Mouse (Mus musculus): ENCODE measurements at regions not wholly inside any gene's neighbourhood (a gene's known extent, or its start where the extent isn't known, plus 50 kb on each side); places are given as distances from the start of the nearest gene placed in this dataset.
A peak's percentile ranks its signal among the peaks of the same experiment; 100 is the strongest.

- ATAC-seq (ENCODE audit: insufficient number of reproducible peaks, insufficient read depth, low FRiP score, low read depth): no peak
- Histone ChIP-seq H3K4me3 (ENCODE audit: control insufficient read depth in 1 of 2, insufficient read depth in 1 of 2, low read depth in 1 of 2, low read length in 2 of 2) (no peak overlapping the region), H3K27ac (replicated peaks in 1 of 2; ENCODE audit: control insufficient read depth in 1 of 2, insufficient read depth in 1 of 2, low read depth in 2 of 2, low read length in 2 of 2) (no peak overlapping the region), H3K36me3 (ENCODE audit: control insufficient read depth, insufficient read depth, low read length) (no peaks in the 10 kb centered on the region), H3K9ac (ENCODE audit: low read length) (no peak overlapping the region), H3K9me3 (ENCODE audit: control insufficient read depth, low read length) (no peaks in the 10 kb centered on the region), H3K4me1 (ENCODE audit: control insufficient read depth in 2 of 2, insufficient read depth in 2 of 2, low read length in 2 of 2) (peaks cover 0 to 14% of the 10 kb centered on the region in 2 experiments; a peak in 2 of 4 replicates), H3K4me2 (ENCODE audit: low read length) (no peak overlapping the region; the same call in 1 of the 2 replicates), H3K27me3 (ENCODE audit: control insufficient read depth, insufficient read depth, low read length) (no peaks in the 10 kb centered on the region)
- WGBS: 15% methylated on average over 5 of the region's 5 CpGs
Measured at GRCm38 (mm10) chr17:61960837-61961236, 920.3 kb downstream of the Efna5 start.

- no peaks in the 10 kb centered on the region for H3K36me3 ChIP-seq (ENCODE audit: control insufficient read depth, insufficient read depth, low read length)
- H3K4me2 ChIP-seq (ENCODE audit: low read length): no peak overlapping the region
- ATAC-seq (ENCODE audit: insufficient number of reproducible peaks, insufficient read depth, low FRiP score, low read depth): peak; percentile 68
- H3K27me3 ChIP-seq (ENCODE audit: control insufficient read depth, insufficient read depth, low read length): no peaks in the 10 kb centered on the region
- no peak overlapping the region for H3K4me3 ChIP-seq (ENCODE audit: control insufficient read depth in 1 of 2, insufficient read depth in 1 of 2, low read depth in 1 of 2, low read length in 2 of 2)
- peaks cover 0 to 14% of the 10 kb centered on the region in 2 experiments; a peak in 2 of 4 replicates for H3K4me1 ChIP-seq (ENCODE audit: control insufficient read depth in 2 of 2, insufficient read depth in 2 of 2, low read length in 2 of 2)
- no peak overlapping the region for H3K9ac ChIP-seq (ENCODE audit: low read length)
- WGBS: 25% methylated on average over 5 of the region's 5 CpGs
- H3K27ac ChIP-seq (replicated peaks in 1 of 2; ENCODE audit: control insufficient read depth in 1 of 2, insufficient read depth in 1 of 2, low read depth in 2 of 2, low read length in 2 of 2): no peak overlapping the region
- no peaks in the 10 kb centered on the region for H3K9me3 ChIP-seq (ENCODE audit: control insufficient read depth, low read length)
Measured at GRCm38 (mm10) chr17:61960017-61960813, 920.9 kb downstream of the Efna5 start.

- Histone ChIP-seq H3K36me3 (ENCODE audit: control insufficient read depth, insufficient read depth, low read length) (no peaks in the 10 kb centered on the region), H3K9ac (ENCODE audit: low read length) (no peak overlapping the region)
- ATAC-seq (ENCODE audit: insufficient number of reproducible peaks, insufficient read depth, low FRiP score, low read depth): no peak
Measured at GRCm38 (mm10) chr17:61917766-61918165, 963.4 kb downstream of the Efna5 start.

GRCm38 (mm10) chr17:61902898-61903297 lies 978.2 kb downstream of the Efna5 start:
- 92% methylated on average over 19 of the region's 19 CpGs for WGBS
- no peak overlapping the region for H3K27ac ChIP-seq (replicated peaks in 1 of 2; ENCODE audit: control insufficient read depth in 1 of 2, insufficient read depth in 1 of 2, low read depth in 2 of 2, low read length in 2 of 2)
- no peak overlapping the region for H3K4me2 ChIP-seq (ENCODE audit: low read length)
- H3K27me3 ChIP-seq (ENCODE audit: control insufficient read depth, insufficient read depth, low read length): no peaks in the 10 kb centered on the region
- H3K9me3 ChIP-seq (ENCODE audit: control insufficient read depth, low read length): no peaks in the 10 kb centered on the region
- no peak for ATAC-seq (ENCODE audit: insufficient number of reproducible peaks, insufficient read depth, low FRiP score, low read depth)
- H3K4me3 ChIP-seq (ENCODE audit: control insufficient read depth in 1 of 2, insufficient read depth in 1 of 2, low read depth in 1 of 2, low read length in 2 of 2): no peak overlapping the region
- H3K9ac ChIP-seq (ENCODE audit: low read length): no peak overlapping the region
- no peaks in the 10 kb centered on the region for H3K4me1 ChIP-seq (ENCODE audit: control insufficient read depth in 2 of 2, insufficient read depth in 2 of 2, low read length in 2 of 2)
- no peaks in the 10 kb centered on the region for H3K36me3 ChIP-seq (ENCODE audit: control insufficient read depth, insufficient read depth, low read length)

More at GRCm38 (mm10) chr17:61917766-61918165, 963.4 kb downstream of the Efna5 start:
- no peaks in the 10 kb centered on the region for H3K27me3 ChIP-seq (ENCODE audit: control insufficient read depth, insufficient read depth, low read length)
- H3K9me3 ChIP-seq (ENCODE audit: control insufficient read depth, low read length): no peaks in the 10 kb centered on the region
- no peaks in the 10 kb centered on the region for H3K4me1 ChIP-seq (ENCODE audit: control insufficient read depth in 2 of 2, insufficient read depth in 2 of 2, low read length in 2 of 2)
- no peak overlapping the region for H3K4me2 ChIP-seq (ENCODE audit: low read length)
- H3K27ac ChIP-seq (replicated peaks in 1 of 2; ENCODE audit: control insufficient read depth in 1 of 2, insufficient read depth in 1 of 2, low read depth in 2 of 2, low read length in 2 of 2): no peak overlapping the region
- no peak overlapping the region for H3K4me3 ChIP-seq (ENCODE audit: control insufficient read depth in 1 of 2, insufficient read depth in 1 of 2, low read depth in 1 of 2, low read length in 2 of 2)

- Histone ChIP-seq H3K9me3 (ENCODE audit: control insufficient read depth, low read length) (no peaks in the 10 kb centered on the region), H3K27me3 (ENCODE audit: control insufficient read depth, insufficient read depth, low read length) (no peaks in the 10 kb centered on the region), H3K36me3 (ENCODE audit: control insufficient read depth, insufficient read depth, low read length) (no peaks in the 10 kb centered on the region), H3K4me1 (ENCODE audit: control insufficient read depth in 2 of 2, insufficient read depth in 2 of 2, low read length in 2 of 2) (no peaks in the 10 kb centered on the region), H3K27ac (replicated peaks in 1 of 2; ENCODE audit: control insufficient read depth in 1 of 2, insufficient read depth in 1 of 2, low read depth in 2 of 2, low read length in 2 of 2) (no peak overlapping the region), H3K4me3 (ENCODE audit: control insufficient read depth in 1 of 2, insufficient read depth in 1 of 2, low read depth in 1 of 2, low read length in 2 of 2) (no peak overlapping the region), H3K4me2 (ENCODE audit: low read length) (no peak overlapping the region), H3K9ac (ENCODE audit: low read length) (no peak overlapping the region)
- no peak for ATAC-seq (ENCODE audit: insufficient number of reproducible peaks, insufficient read depth, low FRiP score, low read depth)
- 72% methylated on average over 4 of the region's 4 CpGs for WGBS
Measured at GRCm38 (mm10) chr17:61890631-61891030, 990.5 kb downstream of the Efna5 start.

- H3K4me1 ChIP-seq (ENCODE audit: control insufficient read depth in 2 of 2, insufficient read depth in 2 of 2, low read length in 2 of 2): no peaks in the 10 kb centered on the region
- H3K9me3 ChIP-seq (ENCODE audit: control insufficient read depth, low read length): no peaks in the 10 kb centered on the region
- no peak for ATAC-seq (ENCODE audit: insufficient number of reproducible peaks, insufficient read depth, low FRiP score, low read depth)
- no peak overlapping the region for H3K4me3 ChIP-seq (ENCODE audit: control insufficient read depth in 1 of 2, insufficient read depth in 1 of 2, low read depth in 1 of 2, low read length in 2 of 2)
- WGBS: 67% methylated on average over 4 of the region's 4 CpGs
- no peak overlapping the region for H3K4me2 ChIP-seq (ENCODE audit: low read length)
- no peaks in the 10 kb centered on the region for H3K27me3 ChIP-seq (ENCODE audit: control insufficient read depth, insufficient read depth, low read length)
- no peaks in the 10 kb centered on the region for H3K36me3 ChIP-seq (ENCODE audit: control insufficient read depth, insufficient read depth, low read length)
- H3K27ac ChIP-seq (replicated peaks in 1 of 2; ENCODE audit: control insufficient read depth in 1 of 2, insufficient read depth in 1 of 2, low read depth in 2 of 2, low read length in 2 of 2): no peak overlapping the region
- no peak overlapping the region for H3K9ac ChIP-seq (ENCODE audit: low read length)
Measured at GRCm38 (mm10) chr17:61866154-61866553, 1015.0 kb downstream of the Efna5 start.

GRCm38 (mm10) chr17:61862437-61862836 lies 1018.7 kb downstream of the Efna5 start:
- Histone ChIP-seq H3K27me3 (ENCODE audit: control insufficient read depth, insufficient read depth, low read length) (no peaks in the 10 kb centered on the region), H3K36me3 (ENCODE audit: control insufficient read depth, insufficient read depth, low read length) (no peaks in the 10 kb centered on the region), H3K4me3 (ENCODE audit: control insufficient read depth in 1 of 2, insufficient read depth in 1 of 2, low read depth in 1 of 2, low read length in 2 of 2) (no peak overlapping the region), H3K4me1 (ENCODE audit: control insufficient read depth in 2 of 2, insufficient read depth in 2 of 2, low read length in 2 of 2) (no peaks in the 10 kb centered on the region), H3K4me2 (ENCODE audit: low read length) (no peak overlapping the region), H3K9ac (ENCODE audit: low read length) (no peak overlapping the region), H3K27ac (replicated peaks in 1 of 2; ENCODE audit: control insufficient read depth in 1 of 2, insufficient read depth in 1 of 2, low read depth in 2 of 2, low read length in 2 of 2) (no peak overlapping the region), H3K9me3 (ENCODE audit: control insufficient read depth, low read length) (no peaks in the 10 kb centered on the region)
- WGBS: 59% methylated on average over 2 of the region's 2 CpGs
- no peak for ATAC-seq (ENCODE audit: insufficient number of reproducible peaks, insufficient read depth, low FRiP score, low read depth)

- 55% methylated on average over 2 of the region's 2 CpGs for WGBS
- ATAC-seq (ENCODE audit: insufficient number of reproducible peaks, insufficient read depth, low FRiP score, low read depth): no peak
Measured at GRCm38 (mm10) chr17:61837555-61837954, 1043.6 kb downstream of the Efna5 start.

More at GRCm38 (mm10) chr17:61837555-61837954, 1043.6 kb downstream of the Efna5 start:
- no peak overlapping the region for H3K4me3 ChIP-seq (ENCODE audit: control insufficient read depth in 1 of 2, insufficient read depth in 1 of 2, low read depth in 1 of 2, low read length in 2 of 2)
- no peaks in the 10 kb centered on the region for H3K27me3 ChIP-seq (ENCODE audit: control insufficient read depth, insufficient read depth, low read length)
- no peak overlapping the region for H3K4me2 ChIP-seq (ENCODE audit: low read length)
- no peaks in the 10 kb centered on the region for H3K36me3 ChIP-seq (ENCODE audit: control insufficient read depth, insufficient read depth, low read length)
- peaks cover 0 to 2% of the 10 kb centered on the region in 2 experiments; a peak in 1 of 4 replicates for H3K4me1 ChIP-seq (ENCODE audit: control insufficient read depth in 2 of 2, insufficient read depth in 2 of 2, low read length in 2 of 2)
- H3K9ac ChIP-seq (ENCODE audit: low read length): no peak overlapping the region
- H3K9me3 ChIP-seq (ENCODE audit: control insufficient read depth, low read length): no peaks in the 10 kb centered on the region
- H3K27ac ChIP-seq (replicated peaks in 1 of 2; ENCODE audit: control insufficient read depth in 1 of 2, insufficient read depth in 1 of 2, low read depth in 2 of 2, low read length in 2 of 2): no peak overlapping the region

All from heart, embryonic 14.5 days (tissue).